Mouse (Mus musculus) frontal cortex, postnatal 14 days (tissue): ENCODE data around the gene Fbln7.

Experiments
- DNase-seq, 2 experiments: peaks; one replicate each; pipeline ENCODE4 v3.0.0; 2022; ENCODE audit warnings: low spot score in 2 of 2

Gene Fbln7

GRCm38 (mm10) chr2:128862636-128863035, at the start of gene Fbln7:
Fbln7 (plus strand) TSS chr2:128862981.
- no peak for DNase-seq

GRCm38 (mm10) chr2:128816311-128816710, 46.5 kb upstream of the Fbln7 start:
- DNase-seq = no peak

DNA sequence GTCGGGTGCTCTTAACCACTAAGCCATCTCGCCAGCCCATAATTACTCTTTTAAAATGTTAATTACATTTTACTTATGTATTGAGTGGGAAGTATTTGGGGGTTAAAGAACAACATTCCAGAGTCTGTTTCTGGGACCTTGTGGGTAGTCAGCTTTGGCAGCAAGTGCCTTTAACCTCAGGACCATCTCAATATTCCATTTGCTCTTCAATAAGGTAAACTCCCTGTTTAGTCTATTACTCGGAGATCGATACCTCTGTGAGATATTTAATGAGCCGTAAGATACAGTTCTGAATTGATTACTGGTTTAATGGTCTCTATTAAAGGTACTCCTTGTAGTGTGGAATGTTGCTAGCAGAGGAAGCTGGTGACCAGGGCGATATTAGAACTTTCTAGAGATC, 45.9 kb upstream of the Fbln7 start:
- DNase-seq = no peak

DNA sequence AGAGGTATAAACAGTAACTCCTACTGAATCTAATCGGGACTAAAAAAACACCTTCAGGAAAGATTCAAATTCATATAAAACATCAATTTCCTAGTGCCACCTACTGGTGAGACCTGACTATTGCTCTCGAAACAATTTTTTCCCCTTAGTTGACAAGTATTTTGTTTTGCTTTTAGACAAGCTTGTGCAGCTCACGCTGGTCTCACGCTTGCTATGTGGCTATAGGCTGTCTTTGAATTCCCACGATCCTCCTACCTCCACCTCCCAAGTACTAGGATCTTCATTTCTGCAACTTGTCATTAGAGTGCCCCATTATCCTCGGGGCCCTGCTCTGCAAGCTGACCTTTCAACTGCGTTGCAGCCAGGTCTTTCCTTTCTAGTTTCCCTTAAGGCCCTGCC, 45.4 kb upstream of the Fbln7 start:
- DNase-seq = peak in 1 of 2 experiments; percentile 63

DNA sequence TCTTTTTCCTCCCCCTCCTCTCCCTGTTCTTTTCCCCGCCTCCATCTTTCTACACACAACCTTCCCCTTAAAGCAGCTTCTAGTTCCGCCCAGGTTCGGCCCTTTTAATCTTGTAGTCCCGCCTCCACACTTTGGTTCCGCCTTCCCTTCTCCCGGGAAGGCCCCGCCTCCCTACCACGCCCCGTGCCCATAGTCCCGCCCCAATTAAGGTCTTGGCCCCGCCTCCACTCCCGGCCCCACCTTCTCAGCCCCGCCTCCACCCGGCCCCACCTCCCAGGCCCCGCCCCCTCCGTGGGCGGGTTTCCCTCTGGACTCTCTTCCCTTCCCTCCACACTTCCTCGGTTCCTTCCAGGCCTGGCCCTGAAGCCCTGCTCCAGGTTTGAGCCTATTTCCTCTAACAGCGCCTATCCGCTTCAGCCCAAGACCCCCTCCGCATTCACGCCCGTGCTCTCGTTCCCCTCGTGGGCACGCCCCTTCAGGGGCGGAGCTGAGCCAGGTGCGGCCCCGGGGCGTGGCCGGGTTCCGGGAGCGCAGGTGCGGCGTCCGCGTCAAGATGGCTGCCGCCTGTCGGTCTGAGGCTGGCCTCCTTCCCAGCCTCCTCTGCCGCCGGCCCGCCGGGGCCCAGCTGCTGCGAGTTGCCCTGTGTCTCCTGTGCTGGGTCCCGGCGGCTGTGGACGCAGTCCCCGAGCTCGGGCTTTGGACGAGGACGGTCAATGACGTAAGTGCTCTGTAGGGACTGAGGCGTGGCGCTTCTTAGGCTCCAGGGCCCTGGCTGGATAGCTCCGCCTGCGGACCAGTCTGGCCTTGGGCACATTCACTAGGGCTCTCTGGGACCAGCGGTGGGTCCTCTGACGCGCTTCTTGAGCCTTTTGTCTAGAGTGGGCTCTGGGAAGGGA, 44.7 kb upstream of the Fbln7 start, which contains the start of gene Tmem87b:
Gene Tmem87b, plus strand, starts transcription at position 333 of the 896 bp plus-strand sequence.
- peak; percentile 92 to 97 for DNase-seq

DNA sequence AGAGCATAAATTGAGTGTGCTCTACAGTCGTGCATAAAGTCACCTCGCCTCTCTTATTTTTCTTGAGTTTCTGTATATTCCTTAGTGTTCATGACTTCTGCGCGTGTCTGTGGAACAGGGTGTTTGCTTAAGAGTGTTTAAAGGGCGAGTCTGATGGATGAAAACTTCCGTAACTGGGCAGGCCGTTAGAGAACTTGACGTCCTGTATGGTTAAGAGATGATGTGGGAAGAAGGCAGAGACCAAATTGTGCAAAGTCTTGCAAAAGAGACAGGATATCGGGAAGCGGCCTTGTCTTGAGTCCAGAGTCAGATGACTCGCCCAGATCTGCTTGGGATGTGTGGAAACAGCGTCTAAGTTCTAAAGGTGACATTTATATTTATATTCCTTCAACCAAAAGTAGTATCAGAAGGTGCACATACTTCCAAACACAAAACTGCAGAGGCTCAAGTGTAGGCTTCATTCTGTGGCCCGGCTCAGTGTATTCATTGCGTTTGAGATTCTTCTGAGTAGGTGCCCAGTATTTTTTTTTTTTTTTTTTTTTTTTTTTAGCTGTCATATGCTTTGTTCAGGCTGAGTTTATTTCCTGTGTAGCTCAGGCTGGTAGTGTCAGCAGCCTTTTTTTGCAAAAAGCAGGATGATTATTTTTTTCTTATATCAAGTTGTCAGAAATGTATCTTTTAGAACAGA, 43.7 kb upstream of the Fbln7 start:
- no peak for DNase-seq

GRCm38 (mm10) chr2:128820631-128821030, 42.1 kb upstream of the Fbln7 start:
- no peak for DNase-seq

DNA sequence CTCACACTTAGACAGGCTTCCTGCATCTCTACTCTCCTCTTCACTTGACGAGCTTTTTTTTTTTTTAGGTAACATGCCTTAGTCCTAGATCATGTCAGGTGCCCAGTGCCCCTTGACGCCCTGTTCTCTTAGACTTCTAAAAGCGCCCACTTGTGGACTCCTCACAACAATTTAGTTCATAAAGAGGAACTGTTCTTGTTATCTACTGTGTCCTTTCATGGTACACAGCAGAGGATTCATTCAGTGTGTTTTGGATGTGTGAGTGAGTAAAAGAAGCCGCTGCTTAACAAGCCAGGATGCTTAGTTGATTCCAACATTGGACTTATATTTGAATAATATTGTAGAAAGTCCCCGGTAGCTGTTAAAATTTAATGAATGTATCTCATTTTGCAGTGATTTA, 38.9 kb upstream of the Fbln7 start:
- DNase-seq = no peak

- DNase-seq = no peak
Measured at GRCm38 (mm10) chr2:128827787-128828186, 35.0 kb upstream of the Fbln7 start.

DNA sequence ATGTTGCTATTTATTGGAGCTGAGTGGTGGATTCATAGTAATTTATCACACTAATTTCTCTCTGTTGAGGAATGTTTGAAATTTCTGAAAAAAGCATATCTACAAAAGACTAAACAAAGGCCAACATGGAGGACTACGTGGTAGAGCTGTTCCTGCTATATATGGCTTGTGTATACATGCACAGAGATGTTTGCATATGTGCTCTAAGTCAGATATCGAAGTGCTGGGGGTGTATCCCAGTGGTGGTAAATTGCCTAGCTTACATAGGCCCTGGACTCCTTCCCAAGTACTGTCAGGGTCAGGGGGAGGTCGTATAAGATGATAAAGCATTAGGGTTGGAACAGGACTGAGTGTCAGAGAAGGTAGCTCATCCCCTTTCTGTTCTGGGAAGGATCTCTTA, 30.2 kb upstream of the Fbln7 start:
- DNase-seq = no peak

GRCm38 (mm10) chr2:128833035-128833434, 29.7 kb upstream of the Fbln7 start:
- DNase-seq = no peak

- no peak for DNase-seq
Measured at GRCm38 (mm10) chr2:128833435-128833834, 29.3 kb upstream of the Fbln7 start.

DNA sequence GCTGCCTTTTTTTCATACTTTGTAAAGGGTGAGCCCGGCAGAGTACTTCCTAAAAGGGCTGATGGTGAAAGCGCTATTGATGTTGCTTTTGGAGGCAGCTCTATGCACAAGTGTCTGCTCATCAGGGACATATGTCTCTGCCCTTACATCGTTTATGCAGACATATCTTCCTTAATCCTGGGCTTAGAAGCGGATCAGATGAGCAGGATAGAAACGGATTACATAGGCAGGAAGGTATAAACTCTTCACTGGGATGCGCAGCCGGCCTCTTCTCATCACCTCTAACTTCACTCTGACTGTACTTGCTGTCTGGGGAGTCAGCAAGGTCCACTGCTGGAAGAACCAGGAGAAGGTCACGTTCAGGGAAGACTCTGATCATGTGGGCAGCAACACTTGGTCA, 25.2 kb upstream of the Fbln7 start:
- DNase-seq = no peak

DNA sequence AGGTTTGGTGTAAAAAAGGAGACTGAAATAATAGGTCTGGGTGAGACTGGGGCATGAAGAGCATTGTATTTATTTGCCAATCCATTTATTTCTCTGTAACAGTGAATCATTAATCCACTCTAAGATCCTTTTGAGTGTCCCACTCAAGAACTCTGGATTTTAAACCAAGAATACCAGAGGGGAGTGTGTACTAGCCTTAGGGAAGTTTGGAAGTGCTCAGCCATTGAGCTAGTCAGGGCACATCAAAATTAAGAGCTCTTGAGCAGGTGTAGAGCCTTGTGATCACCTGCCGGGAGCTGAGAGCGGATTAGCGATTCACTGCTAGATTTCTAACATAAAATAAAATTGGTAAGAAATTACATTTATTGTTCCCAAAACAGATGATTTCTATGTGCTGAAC, 24.2 kb upstream of the Fbln7 start:
- no peak for DNase-seq

DNA sequence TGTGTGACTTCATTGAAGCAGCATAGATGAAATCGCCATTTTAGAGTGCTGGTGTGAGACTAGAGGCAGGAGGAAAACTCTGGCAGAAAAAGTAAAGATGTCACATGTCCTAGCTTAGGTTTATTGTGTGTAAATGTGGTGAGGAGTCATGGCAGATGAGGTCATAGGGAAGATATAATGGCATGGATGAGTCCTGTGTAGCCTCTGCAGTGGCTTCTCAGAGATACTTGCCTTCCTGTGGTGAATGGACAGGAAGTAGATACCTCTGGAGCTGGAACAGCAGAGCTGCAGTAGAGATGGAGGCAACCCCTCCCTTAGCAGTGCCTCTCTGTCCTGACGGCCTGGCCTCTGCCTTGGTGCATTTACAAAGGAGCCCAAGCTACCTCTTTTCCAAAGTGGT, 23.3 kb upstream of the Fbln7 start:
- DNase-seq = no peak

DNA sequence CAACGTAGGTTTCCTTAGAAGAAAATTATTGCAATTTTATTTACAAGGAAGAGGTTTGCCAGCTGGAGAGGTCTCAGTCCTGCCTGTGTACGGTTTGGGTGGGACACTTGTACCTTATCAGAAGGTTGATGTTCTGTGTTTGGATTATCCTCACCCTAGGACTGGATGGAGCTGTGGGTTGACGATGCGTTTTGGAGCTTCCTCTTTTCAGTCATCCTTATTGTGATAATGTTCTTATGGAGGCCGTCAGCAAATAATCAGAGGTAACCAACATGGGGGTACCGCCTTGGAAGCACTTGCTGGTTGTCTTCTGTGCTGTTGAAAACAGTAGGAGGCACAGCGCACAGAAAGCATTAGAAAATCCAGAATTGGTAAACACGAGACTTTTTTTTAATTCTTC, 20.3 kb upstream of the Fbln7 start:
- no peak for DNase-seq

DNA sequence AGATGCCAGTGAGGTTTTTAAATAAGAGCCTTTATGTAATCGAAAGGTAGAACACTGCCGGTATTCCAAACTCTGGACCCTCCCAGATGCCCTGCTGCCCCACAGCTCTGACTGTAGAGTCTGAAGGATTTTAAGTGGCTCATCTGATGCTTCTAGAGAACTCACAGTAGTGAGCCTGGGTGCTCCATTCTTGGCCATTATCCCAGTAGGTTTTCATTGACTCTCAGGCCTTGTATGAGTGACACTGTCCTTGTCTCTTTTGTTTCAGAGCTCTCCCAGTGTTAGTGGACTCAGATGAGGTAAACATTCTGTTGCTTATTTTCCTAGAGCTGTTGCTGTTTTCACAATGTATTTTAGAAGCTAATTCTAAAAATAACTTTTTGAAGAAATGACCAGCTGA, 12.7 kb upstream of the Fbln7 start:
- no peak for DNase-seq

GRCm38 (mm10) chr2:128856673-128857072, 6.1 kb upstream of the Fbln7 start:
- DNase-seq = no peak

GRCm38 (mm10) chr2:128858962-128859361, 3.8 kb upstream of the Fbln7 start:
- no peak for DNase-seq

DNA sequence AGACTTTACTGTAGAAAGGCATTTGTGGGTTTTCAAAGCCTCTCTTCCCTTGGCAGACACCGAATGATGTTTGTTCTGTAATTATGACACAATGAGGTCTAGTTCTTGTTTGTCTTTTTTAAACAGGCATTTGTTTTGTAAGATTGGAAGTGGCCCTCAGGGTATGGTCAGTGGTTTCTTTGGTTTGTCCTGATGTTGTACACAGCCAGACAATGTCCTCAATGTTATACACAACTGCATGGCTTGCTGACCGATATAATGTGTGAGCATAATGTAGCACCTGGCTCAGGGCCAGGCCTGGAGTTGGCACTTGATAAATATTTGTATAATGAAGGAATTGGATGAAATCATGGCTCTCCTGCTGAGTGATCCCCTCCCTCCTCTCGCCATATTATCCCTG, 2.9 kb upstream of the Fbln7 start:
- DNase-seq = no peak

GRCm38 (mm10) chr2:128863777-128864331, 1.1 kb downstream of the Fbln7 start:
- DNase-seq = peak in 1 of 2 experiments; percentile 36

- no peak for DNase-seq
Measured at GRCm38 (mm10) chr2:128865061-128865460, 2.3 kb downstream of the Fbln7 start.

GRCm38 (mm10) chr2:128871656-128872055, 8.9 kb downstream of the Fbln7 start:
- no peak for DNase-seq
